Mouse (Mus musculus) lung, postnatal 14 days (tissue): Measurements from ENCODE around the gene Acsl1.

ENCODE experiments used
- DNase-seq: peaks from one replicate; pipeline ENCODE4 v3.0.0; 2021

Gene Acsl1

DNA sequence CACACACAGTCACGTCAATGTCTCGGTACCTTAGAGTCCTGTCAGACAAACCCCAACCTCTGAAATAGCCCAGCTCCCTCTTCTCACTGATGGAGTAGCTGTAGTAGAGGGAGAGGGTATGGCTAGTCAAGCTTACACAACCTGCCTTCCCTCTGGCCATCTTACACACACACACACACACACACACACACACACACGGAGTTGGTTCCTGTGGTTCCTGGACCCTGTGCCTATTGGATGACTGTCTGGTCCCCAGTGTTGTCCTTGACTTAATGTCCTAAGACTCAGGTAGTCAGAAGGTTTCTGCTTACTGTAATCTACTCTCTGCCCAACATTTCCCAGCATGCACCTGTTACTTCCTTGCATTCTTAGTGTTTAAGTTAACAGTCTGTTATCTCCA lies 5.1 kb downstream of the Acsl1 start:
- DNase-seq: no peak

DNA sequence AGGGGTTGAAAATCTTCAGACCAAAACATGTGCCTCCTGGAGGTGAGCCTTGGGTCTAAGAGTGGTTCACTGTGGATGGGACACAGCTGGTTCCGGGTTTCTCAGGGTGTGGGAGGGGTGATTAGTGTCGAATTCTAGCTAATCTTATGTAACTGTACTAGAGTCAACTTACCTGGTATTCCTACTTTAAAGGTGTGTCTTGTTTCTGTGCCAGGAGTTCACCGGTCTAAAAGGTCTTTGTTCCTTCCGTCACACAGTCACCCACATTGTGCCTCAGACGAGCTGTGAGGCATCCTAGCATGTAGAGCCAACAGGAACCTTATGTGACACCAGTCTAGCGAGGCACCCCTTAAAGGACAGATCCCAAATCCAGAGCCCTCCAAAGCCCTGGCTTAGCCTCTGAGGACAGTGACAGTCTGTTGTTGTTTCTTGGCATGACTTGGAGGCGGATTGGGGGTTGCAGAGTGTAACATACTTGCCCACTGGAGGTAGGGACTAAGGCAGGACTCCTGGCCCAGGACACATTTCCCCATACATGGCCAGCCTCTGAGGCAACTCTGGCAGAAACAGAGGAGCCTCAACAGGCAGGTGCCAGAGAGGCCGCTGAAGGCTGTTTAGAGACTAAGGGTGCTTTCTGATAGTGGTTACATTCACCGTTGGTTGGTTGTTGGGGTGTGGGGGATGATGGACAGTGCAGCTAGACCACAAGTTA lies 7.1 kb downstream of the Acsl1 start:
- no peak for DNase-seq

DNA sequence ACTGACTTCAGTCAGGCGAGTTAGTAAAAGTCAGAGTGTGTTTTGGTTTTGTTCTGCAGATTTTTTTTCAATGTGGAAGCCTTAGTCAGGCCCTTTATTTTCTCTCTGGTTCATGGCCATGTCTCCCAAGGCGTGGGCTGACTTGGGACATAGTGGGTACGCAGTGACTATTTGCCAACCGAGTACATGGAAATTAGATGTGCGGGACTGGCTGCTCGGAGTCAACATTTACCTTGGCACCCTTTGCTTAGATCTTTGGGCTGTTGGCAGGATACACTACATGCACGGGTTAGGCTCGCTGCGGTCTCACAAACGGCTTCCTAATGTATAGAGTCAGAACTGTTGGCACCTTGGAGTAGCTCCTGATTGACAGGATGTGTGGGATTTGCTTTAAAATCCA lies 7.9 kb downstream of the Acsl1 start:
- no peak for DNase-seq

DNA sequence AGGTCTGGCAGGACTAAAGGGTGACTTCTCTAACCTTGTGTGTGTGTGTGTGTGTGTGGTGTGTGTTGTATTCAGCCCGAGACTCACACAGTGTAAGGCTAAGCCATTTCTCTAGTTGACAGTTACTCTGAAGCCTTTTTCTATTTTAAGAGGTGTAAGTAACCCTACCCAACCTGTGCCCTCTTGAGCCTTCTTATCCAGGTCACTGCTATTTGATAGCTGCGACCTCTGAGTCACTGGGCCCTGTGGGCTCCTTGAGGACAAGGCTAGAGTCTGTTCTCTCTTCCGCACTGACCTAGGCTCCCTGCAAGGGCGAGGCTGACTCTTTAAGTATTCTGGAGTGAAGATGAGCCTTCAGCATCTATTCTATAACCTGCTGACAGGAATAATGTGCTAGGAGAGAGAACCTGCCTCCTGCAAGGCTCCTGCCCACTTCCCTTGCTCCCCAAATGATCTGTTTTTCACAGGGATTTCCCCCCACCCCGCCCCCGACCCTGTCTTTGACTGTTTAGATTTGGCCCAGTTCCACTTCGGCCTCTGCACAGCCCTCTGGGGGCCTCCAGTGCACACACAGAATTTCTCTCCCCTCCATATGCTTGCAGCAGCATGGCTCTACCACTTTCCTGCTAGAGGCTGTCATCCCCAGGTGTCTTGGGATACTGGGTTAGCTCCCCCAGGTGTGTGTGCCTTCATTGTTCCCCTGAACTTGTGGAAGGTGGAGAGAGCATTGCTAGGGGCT lies 9.1 kb downstream of the Acsl1 start:
- no peak for DNase-seq

DNA sequence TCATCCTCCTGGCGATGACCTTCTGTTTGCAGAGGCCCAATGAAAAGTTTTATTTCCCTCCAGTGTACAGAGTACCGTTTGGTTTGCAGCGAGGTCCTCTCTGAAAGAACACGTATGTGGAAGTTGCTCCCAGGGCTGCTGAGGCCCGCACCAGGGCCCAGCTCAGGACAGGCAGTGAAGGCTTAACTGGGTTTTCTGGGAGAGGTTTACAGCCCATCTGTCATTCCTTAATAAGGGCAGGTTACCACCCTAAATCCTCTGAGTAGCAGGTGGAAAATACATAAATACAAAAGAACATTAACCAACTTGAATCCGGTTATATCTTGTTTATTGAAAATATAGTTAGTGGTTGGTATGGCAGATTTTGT lies 9.7 kb downstream of the Acsl1 start:
- DNase-seq: no peak

DNA sequence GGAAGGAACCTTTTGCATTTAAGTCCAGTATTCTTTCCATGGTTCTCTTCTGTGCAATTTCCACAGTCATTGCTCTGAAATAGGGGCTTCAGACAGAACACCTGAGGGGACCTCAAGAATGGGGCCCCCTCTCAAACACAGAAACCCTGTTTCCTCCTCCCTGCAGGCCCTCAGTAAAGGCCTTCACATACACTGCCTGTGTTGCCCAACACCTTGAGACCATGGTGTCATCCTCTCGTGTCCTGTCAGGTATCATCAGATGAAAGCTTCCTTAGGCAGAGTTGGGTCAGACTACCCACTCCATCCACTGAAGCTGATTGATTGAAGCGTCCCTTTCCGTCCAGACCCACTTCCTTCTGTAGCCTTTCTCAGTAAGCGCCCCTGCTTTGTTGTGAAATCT lies 11.9 kb downstream of the Acsl1 start:
- DNase-seq: no peak

DNA sequence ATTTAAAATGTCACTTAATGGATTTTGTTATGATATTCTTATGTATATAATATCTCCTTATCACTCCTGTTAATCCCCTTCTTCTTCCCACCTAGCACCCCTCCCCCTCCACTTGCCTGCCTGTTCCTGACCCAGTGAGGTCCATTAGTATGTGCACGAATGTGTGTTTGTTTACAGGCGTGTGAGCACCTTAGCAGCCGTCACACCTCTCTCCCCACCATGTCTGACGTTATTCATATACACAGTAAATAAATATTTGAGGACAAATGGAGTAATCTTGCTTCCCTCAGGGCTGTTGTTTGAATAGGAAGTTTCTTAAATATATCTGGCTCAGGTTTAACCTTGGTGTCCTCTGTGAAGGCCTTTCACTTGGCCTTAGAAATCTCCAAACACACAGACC lies 12.4 kb downstream of the Acsl1 start:
- DNase-seq: no peak

DNA sequence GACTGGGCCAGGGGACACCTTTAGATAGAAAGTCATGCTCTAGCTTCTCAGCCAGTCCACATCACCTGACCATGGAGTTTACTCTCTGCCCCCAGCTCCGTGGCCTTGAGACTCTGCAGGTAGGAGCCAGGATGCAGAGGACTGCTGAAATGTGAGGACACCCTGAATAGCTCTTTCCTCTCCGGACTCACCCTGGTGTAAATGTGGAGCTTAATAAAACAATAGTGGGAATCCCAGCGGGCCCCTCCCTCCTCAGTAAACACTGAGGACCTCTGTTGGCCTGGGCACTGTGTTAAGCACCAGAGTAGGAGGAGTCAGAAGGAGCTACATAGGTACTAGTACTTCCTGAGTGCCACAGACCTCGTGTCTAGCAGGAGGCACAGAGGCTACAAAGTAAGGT lies 13.2 kb downstream of the Acsl1 start:
- no peak for DNase-seq

DNA sequence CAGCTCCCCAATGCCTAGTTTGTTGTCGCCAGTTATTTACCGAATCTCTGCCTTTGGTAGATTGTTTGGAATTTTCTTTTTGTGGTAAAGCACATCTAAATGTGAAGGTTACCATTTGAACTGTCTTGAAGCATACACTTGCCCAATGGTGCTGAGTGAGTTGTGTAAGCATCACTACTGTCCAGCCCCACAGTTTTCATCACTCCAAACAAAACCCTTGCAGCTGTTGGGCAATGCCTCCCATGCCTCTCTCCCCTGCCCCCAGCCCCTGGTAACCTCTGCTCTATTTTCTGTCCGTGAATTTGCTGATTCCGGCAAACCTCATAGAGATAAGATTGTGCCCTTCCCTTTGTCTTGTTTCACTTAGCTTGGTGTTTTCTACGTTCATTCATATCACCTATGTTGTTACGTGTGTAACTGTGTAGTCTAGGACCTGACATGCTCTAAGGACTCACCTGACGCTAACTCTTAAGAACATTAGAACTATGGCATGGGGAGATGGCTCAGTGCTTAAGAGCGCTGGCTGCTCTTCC lies 14.2 kb downstream of the Acsl1 start:
- DNase-seq: no peak

DNA sequence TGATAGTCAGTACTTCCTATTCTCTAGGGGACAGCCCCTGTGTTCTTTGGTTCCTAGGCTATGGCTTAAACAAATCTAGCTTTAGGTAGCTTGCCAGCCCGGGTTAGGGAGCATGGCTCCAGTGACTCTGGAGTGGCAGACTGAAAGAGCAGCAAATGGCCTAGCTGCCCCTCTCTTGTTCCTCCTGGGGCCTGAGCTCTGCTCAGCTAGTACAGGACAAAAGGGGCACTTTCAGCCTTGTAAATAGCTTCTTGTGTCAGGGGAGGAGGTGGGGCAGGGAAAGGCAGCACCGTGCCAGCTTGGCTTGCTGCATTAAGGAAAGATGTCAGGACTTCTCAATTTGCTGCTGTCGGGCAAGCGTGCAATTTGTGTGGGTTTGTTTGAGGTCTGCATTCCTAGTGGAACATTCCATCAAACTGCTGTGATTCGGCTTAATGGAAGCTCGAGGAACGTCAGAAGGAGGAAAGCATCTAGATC lies 17.3 kb downstream of the Acsl1 start:
- no peak for DNase-seq

DNA sequence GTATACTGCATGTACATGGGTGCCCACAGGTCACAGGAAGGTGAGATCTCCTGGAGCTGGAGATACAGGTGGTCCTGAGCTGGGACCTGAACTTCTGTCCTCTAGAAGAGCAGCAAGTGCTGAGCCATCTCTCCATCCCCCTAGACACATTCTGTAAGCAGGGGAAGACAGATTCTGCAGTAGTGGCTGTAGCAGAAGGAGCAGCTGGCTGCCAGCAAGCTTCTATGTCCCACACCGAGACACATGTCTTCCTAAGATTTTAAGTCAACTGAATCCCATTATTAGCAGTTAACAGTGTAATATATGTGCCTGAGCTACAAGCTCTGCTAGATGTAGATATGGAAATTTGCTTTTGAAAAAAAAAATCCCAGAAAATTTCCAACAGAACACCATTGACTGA lies 18.4 kb downstream of the Acsl1 start:
- no peak for DNase-seq

DNA sequence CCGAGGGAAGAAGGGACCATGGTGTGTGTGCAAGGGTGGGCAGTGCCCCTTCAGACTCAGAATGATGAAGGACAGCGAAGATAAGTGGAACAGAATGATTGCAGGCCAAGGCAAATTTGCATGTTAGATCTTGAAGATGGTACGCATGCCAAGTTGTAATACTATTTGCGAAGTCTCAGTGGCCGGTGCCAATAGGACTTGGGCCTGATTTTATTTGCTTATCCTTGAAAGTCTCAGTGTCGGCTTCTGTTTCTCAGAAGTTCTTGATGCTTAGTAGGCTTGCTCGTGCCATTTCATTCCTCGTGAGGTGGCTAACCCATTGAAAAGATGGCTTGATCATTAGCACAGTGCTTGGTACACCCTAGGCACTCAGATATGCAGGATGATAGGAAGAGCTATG lies 19.4 kb downstream of the Acsl1 start:
- no peak for DNase-seq

DNA sequence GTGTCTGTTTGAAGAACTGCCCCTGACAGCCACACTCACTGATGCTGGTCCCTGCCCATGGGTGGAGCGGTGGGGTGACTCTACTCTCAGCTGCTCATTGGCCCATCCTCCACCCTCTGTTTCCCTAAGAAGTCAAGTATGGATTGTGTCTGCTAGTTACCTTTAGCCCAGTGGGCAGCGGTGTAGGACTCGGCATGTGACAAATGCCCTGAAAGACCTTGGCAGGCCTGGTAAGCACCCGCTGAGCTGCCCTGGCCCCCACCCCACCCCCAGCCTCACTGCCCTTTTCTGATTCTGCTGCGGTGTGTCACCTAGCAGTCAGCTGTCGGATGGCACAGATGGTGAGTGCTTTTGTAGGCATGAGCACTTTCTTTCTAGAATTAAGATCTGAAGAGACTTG lies 20.0 kb downstream of the Acsl1 start:
- DNase-seq: no peak

DNA sequence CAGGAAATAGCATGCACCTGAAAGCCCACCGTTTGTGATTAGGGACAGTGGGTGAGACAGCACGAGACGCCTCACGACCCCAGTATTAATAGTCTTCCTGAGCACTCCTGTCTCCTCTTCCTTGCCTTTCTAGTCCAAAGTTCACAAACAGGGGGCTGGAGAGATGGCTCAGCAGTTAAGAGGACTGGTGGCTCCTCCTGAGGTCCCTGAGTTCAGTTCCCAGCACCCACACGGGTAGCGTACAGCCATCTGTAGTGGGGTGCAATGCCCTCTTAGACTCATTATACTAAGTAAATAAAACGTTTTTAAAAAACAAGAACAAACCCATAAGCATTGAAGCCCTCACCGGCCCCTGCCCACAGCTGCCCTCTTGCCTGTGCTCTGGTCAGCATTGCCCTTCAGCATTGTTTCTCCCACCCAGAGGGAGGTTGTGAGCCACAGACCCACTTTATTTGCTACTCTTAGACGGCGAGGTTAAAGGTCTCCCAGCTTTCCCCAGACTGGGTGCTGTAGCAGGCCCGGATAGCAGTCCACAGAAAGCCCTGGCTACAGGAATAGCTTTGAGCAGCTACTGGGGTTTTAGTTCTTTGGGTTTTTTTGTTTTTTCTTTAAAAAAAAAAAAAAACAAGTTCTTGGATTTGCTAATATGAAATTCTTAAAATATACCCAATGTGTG lies 22.8 kb downstream of the Acsl1 start:
- DNase-seq: no peak

DNA sequence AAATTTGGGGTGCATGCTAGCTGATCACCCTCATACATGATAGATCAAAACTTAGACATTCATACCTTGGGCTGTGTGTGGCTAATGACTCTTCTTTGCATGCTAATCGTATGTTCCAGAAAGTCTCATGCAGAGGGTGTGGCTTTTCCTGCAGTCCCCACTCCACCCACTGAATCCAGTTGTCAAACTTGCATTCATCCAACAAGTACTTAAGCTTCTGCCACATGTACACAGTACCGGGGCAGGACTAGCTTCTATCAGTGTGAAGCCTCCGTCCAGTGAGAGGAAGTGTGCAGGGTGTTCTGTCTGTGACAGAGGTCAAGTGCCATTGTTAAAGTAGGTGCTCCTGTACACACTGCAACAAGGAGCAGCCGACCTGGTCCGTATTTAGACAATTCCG lies 26.0 kb downstream of the Acsl1 start:
- DNase-seq: no peak

DNA sequence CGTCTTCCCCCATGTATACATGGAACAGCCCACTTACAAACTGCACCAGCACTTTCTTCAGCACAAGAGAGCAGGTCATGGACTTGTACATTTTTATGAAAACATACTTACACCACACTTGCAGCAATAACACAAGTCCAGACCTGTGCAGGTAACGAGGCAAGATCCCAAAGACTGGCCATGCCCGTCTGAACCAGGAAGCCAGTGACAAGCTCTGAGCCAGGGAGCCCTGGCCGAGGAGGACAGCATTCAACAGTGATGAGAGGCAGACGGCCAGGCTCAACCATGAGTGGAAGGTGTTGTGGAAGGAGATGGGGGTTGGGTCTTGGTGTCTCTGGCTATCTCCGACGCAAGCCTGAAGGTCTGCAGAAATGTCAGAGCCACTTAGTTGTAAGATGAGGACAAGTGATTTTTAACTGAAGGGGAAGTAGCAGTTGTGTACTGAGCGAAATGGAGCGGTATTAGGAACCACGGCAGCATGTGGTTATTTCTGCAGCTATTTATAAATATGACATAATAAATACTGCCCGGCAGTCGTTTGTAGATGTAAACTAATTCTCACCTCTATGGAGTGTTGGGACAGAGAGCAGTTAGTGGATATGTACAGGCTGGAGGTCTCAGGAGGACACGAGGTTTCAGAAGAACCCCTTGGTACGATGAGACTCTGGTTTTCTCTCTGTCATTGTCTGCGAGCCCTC lies 26.6 kb downstream of the Acsl1 start:
- no peak for DNase-seq

DNA sequence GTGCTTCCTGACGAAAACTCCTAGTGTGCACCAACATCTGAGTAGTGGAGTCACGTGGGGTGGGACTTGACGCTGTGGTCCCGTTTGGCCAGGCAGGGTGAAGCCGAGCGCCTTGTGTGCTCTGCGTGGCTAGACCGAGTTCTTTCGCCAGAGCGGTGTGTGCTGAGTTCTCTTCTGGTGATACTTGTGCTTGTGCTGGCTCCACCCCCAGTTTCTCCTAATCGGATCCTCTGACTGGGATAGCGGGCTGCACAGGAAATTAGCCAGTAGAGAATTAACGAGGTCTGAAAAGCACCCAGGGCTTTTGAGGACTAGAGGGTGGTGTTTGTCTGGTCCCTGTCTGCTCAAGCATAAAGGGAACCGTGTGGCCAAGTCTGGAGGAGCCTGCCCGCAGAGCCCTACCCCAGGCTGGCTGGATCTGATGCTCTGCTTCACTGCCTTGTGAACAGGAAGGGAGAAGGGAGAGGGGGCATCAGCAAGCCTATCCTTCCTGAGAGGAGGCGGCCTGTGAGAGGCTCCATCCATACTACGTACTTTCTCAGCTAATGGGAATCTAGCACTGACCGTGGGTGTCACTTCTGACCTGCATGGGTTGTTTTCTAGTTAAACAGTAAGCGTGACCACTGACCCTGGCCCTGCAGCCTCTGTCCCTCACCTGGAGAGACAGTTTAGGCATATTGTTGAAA lies 28.7 kb downstream of the Acsl1 start:
- DNase-seq: no peak

DNA sequence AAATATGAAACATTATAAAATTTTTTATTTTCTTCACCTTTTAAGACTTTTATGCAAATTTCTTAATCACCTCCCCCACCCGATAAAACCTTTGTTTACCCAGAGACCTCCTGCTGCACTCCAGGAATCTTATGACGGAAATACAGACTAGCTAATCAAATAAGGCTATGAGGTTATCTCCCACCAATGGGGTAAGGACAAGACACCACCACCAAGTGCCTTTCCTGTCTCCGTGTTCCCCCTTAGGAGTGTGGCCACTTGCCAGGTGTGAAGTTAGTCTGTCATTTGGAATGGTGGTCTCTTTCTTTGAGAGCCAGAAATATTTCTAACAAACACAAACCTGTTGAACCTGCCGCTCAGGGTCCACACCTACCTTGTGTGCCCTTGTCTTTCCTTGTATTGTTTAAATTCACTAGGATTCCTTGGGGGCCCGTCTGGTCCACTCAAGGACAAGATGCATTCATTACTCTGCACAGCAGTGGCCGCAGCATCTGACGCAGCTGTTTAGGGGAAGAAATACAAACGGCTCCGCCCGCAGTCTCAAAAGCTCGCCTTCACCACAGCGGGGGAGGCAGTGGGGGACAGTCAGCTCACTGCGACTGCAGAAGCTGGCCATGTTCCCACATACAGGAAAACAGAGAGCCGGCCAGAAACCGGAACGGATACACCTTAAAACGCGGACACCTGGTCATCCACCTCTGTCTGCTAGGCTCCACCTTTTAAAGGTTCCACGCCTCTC lies 31.7 kb downstream of the Acsl1 start:
- DNase-seq: no peak

DNA sequence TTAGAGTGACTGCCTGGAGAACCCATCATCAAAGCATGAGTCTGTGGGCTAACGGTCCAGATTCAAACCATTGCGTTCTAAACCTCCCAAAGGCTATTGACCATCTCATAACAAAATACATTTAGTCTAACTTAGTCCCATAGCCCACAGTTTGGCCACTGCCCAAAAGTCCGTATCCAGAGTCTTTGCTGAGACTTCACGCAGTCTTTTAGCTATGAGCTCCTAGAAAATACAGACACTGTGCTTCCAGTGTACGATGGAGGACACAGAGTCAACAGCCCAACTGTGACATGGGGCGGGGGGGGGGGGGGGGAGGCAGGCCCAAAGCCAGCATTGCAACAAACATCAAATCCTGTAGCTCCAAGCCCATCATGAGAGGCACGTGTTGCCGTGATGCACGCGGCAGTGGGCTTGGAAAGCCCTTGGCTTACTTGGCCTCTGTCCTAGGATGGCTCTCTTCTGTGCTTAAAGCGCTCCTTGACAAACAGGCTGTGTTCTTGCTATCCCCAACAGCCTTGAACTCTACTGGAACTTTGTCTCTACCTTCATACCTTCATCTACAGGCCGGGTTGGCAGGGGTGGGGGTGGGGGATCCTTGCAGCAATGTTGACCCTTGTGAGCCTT lies 32.3 kb downstream of the Acsl1 start:
- no peak for DNase-seq

DNA sequence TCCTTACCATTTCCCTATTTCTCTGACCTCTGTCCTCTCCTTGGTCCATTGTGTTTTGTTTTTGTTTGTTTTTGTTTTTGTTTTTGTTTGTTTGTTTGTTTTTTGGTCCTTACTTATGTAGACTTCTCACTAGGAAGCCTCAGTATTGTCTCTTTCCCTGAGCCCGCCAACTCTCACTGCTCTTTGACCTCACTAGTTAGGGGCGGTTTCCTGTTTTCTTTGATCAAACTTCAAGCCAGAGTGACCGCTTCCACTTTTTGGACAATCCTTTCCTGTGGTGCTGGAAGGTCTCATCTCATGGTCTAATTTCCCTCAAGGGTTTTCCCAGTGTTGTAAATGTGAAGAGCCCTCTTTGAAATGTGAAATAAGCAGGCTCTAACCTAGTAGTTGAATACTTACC lies 33.4 kb downstream of the Acsl1 start:
- DNase-seq: no peak
